Mouse (Mus musculus) MEL (cell line): ENCODE results near the gene Tec.

Experiments used
- CHD2 ChIP-seq: IDR thresholded peaks from 2 replicates; pipeline ENCODE4 v1.6.1; 2011; ENCODE audit warnings: low read length, improper control_type of control experiment
- CTCF ChIP-seq, 3 experiments: IDR thresholded peaks in 2 of 3; conservative IDR thresholded peaks in 1 of 3; 2 replicates each; pipeline ENCODE4 v1.5.1; 2011 to 2012; ENCODE audit warnings: low read length in 3 of 3, low read depth in 2 of 3, mild to moderate bottlenecking in 2 of 3, improper control_type of control experiment in 1 of 3, inconsistent platforms in 1 of 3, mixed read lengths in 1 of 3, moderate library complexity in 1 of 3; ENCODE audit not compliant: control insufficient read depth in 1 of 3, insufficient read depth in 1 of 3, poor library complexity in 1 of 3, severe bottlenecking in 1 of 3
- EP300 ChIP-seq, 2 experiments: IDR thresholded peaks; 2 replicates each; pipeline ENCODE4 v1.6.1; 2011; ENCODE audit warnings: improper control_type of control experiment in 2 of 2, low read length in 2 of 2, low read depth in 1 of 2, mild to moderate bottlenecking in 1 of 2
- GATA1 ChIP-seq: IDR thresholded peaks from 2 replicates; pipeline ENCODE4 v1.6.1; 2011; ENCODE audit warnings: low read depth, low read length, improper control_type of control experiment
- JUND ChIP-seq: IDR thresholded peaks from 2 replicates; pipeline ENCODE4 v1.6.1; 2011; ENCODE audit warnings: low read depth, mild to moderate bottlenecking, improper control_type of control experiment, low read length
- MAX ChIP-seq: IDR thresholded peaks from 2 replicates; pipeline ENCODE4 v1.6.1; 2011; ENCODE audit warnings: low read length, improper control_type of control experiment
- MYB ChIP-seq: IDR thresholded peaks from 2 replicates; pipeline ENCODE4 v1.6.1; 2011; ENCODE audit warnings: mild to moderate bottlenecking, low read depth, low read length, improper control_type of control experiment
- NRF1 ChIP-seq: IDR thresholded peaks from 2 replicates; pipeline ENCODE4 v1.6.1; 2014; ENCODE audit warnings: low read depth, mild to moderate bottlenecking, inconsistent platforms, low read length, improper control_type of control experiment, moderate library complexity; ENCODE audit not compliant: poor library complexity, insufficient read depth, severe bottlenecking
- POLR2A ChIP-seq, 2 experiments: IDR thresholded peaks; 2 replicates each; pipeline ENCODE4 v1.6.1; 2011 to 2012; ENCODE audit warnings: low read length in 2 of 2, mild to moderate bottlenecking in 2 of 2, control low read depth in 1 of 2, improper control_type of control experiment in 1 of 2, low read depth in 1 of 2, moderate library complexity in 1 of 2; ENCODE audit not compliant: control insufficient read depth in 1 of 2, insufficient read depth in 1 of 2, poor library complexity in 1 of 2
- SIN3A ChIP-seq: IDR thresholded peaks from 2 replicates; pipeline ENCODE4 v1.6.1; 2012; ENCODE audit warnings: low read length, improper control_type of control experiment, inconsistent platforms
- ZMIZ1 ChIP-seq: IDR thresholded peaks from 2 replicates; pipeline ENCODE4 v1.6.1; 2012; ENCODE audit warnings: low read depth, mild to moderate bottlenecking, inconsistent platforms, low read length, improper control_type of control experiment, moderate library complexity

DNA sequence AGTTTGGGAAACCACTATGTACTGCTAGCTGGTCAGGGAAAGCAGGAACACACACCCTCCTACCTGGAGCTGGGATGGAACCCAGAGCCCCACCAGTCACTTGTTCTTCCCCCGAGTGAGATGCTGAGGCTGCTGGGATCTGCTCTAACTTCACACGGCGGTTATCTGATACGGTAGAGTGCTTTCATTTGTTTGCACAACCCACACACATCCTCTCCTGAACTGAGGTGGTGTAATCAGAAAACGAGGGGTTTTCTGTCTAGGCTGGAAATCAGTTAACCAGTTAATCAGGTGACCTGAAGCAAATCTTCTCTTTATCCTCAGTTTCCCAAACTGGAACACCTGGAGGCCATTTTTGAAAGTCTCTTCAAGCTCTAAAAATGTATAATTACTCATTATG, 55.4 kb downstream of the Tec start:
- no peak for TF ChIP-seq MAX
- TF ChIP-seq EP300 (IDR thresholded peaks at IDR 0.05; ENCODE audit: low read depth in 1 of 2, low read length in 2 of 2) = peak in 1 of 2 experiments; percentile 61; a peak in 2 of 4 replicates
- no peak for TF ChIP-seq CTCF (IDR thresholded peaks at IDR 0.05 in 2 of 3, conservative IDR thresholded peaks at IDR 0.05 in 1 of 3; ENCODE audit: control insufficient read depth in 1 of 3, insufficient read depth in 1 of 3, low read depth in 2 of 3, low read length in 3 of 3, poor library complexity in 1 of 3, severe bottlenecking in 1 of 3)
- peak; percentile 50 for TF ChIP-seq SIN3A
- TF ChIP-seq NRF1 = no peak
- no peak for TF ChIP-seq POLR2A (IDR thresholded peaks at IDR 0.05; ENCODE audit: control insufficient read depth in 1 of 2, insufficient read depth in 1 of 2, low read depth in 1 of 2, low read length in 2 of 2, poor library complexity in 1 of 2)
- TF ChIP-seq JUND = no peak
- peak; percentile 67 for TF ChIP-seq GATA1
- 0 out of 2 replicates have a peak, but pooled peaks have one; percentile 11 for TF ChIP-seq MYB
- no peak for TF ChIP-seq ZMIZ1
- TF ChIP-seq CHD2 = no peak
